In genomic region chr11:70214856-70215209, GRCm38 (mm10) we compare ENCODE assay signal across 8 mouse cellular contexts. TPM values are rescaled to one million over a fixed set of nuclear protein-coding genes. Genes with fewer than 3 reads are reported as not detected.
DNase-seq lines count a peak whose midpoint lies in the region; ATAC-seq and TF ChIP-seq lines count a peak whose summit lies in the region.

No protein-coding gene starts in this region.

- WGBS in forebrain, embryonic 10.5 days = 3% methylated on average over 18 of the region's 18 CpGs
- 2% methylated on average over 18 of the region's 18 CpGs for WGBS in forebrain, embryonic 14.5 days
- WGBS in heart, postnatal 0 days = 10% methylated on average over 18 of the region's 18 CpGs
- 6% methylated on average over 18 of the region's 18 CpGs for WGBS in liver, embryonic 16.5 days (ENCODE audit: insufficient replicate concordance)

- no peak for TF ChIP-seq EP300 in heart, postnatal 0 days (IDR thresholded peaks at IDR 0.05; ENCODE audit: low read depth)

- peak overlapping the region; percentile 52 for H3K4me3 ChIP-seq in forebrain, embryonic 10.5 days
- H3K4me3 ChIP-seq in forebrain, embryonic 14.5 days (ENCODE audit: low read depth, low read length) = no peak overlapping the region
- H3K4me3 ChIP-seq in C2C12 (ENCODE audit: insufficient read depth, poor library complexity, severe bottlenecking) = peak overlapping the region; percentile 59
- peak overlapping the region; percentile 37 for H3K4me3 ChIP-seq in heart, postnatal 0 days (ENCODE audit: low read depth, low read length)
- peak overlapping the region; percentile 36; the same call in 1 of the 2 replicates for H3K4me3 ChIP-seq in liver, embryonic 16.5 days (ENCODE audit: low read depth, low read length)

- no peak for DNase-seq in forebrain, embryonic 10.5 days (ENCODE audit: extremely low spot score, low spot score)
- no peak for DNase-seq in forebrain, embryonic 14.5 days (ENCODE audit: low spot score)
- no peak for DNase-seq in heart, postnatal 0 days (ENCODE audit: low spot score)
- DNase-seq in right cerebral cortex, adult 2 months (ENCODE audit: low spot score in 2 of 2) = no peak
- no peak for DNase-seq in layer of hippocampus, adult 9-10 months (ENCODE audit: low spot score)

- peak overlapping the region; percentile 75 for H3ac ChIP-seq in C2C12 (ENCODE audit: control insufficient read depth, insufficient read length, low read depth)

- peaks cover 23% of the 10 kb centered on the region for H3K36me3 ChIP-seq in forebrain, embryonic 10.5 days (replicated peaks)
- H3K36me3 ChIP-seq in forebrain, embryonic 14.5 days (ENCODE audit: control insufficient read depth, insufficient read depth, low read length) = peaks cover 18% of the 10 kb centered on the region
- H3K36me3 ChIP-seq in C2C12 (ENCODE audit: control insufficient read depth, insufficient read depth) = peaks cover 30% of the 10 kb centered on the region
- no peaks in the 10 kb centered on the region for H3K36me3 ChIP-seq in heart, postnatal 0 days (replicated peaks; ENCODE audit: control insufficient read depth, insufficient read depth, low read length)
- no peaks in the 10 kb centered on the region for H3K36me3 ChIP-seq in liver, embryonic 16.5 days (ENCODE audit: control insufficient read depth, insufficient read depth)

- H3K27me3 ChIP-seq in forebrain, embryonic 10.5 days (ENCODE audit: poor library complexity, severe bottlenecking) = peaks cover 82% of the 10 kb centered on the region
- H3K27me3 ChIP-seq in forebrain, embryonic 14.5 days (replicated peaks; ENCODE audit: control insufficient read depth, insufficient read depth, low read length) = peaks cover 39% of the 10 kb centered on the region
- H3K27me3 ChIP-seq in C2C12 (ENCODE audit: control insufficient read depth, insufficient read depth, insufficient read length) = no peaks in the 10 kb centered on the region
- peaks cover 52% of the 10 kb centered on the region for H3K27me3 ChIP-seq in heart, postnatal 0 days (ENCODE audit: control insufficient read depth, insufficient read depth, low read length)
- H3K27me3 ChIP-seq in liver, embryonic 16.5 days (ENCODE audit: control insufficient read depth, insufficient read depth, low read depth, low read length) = peaks cover 44% of the 10 kb centered on the region

- peaks cover 20% of the 10 kb centered on the region for H3K79me3 ChIP-seq in C2C12 (ENCODE audit: low read depth)

- no peak overlapping the region for H3K27ac ChIP-seq in forebrain, embryonic 10.5 days
- H3K27ac ChIP-seq in forebrain, embryonic 14.5 days (ENCODE audit: low read depth, low read length) = no peak overlapping the region
- H3K27ac ChIP-seq in heart, postnatal 0 days (ENCODE audit: low read depth) = no peak overlapping the region
- H3K27ac ChIP-seq in liver, embryonic 16.5 days (ENCODE audit: low read length) = no peak overlapping the region

- H3K9me3 ChIP-seq in forebrain, embryonic 10.5 days = no peaks in the 10 kb centered on the region
- H3K9me3 ChIP-seq in forebrain, embryonic 14.5 days (replicated peaks; ENCODE audit: control insufficient read depth, low read length) = no peaks in the 10 kb centered on the region
- H3K9me3 ChIP-seq in heart, postnatal 0 days (replicated peaks; ENCODE audit: control insufficient read depth, low read length) = no peaks in the 10 kb centered on the region
- H3K9me3 ChIP-seq in liver, embryonic 16.5 days (replicated peaks; ENCODE audit: control insufficient read depth, low read length) = no peaks in the 10 kb centered on the region

- H3K4me2 ChIP-seq in forebrain, embryonic 14.5 days (ENCODE audit: low read length) = no peak overlapping the region; the same call in 1 of the 2 replicates
- H3K4me2 ChIP-seq in heart, postnatal 0 days (ENCODE audit: low read depth, low read length) = peak overlapping the region; percentile 61; the same call in 1 of the 2 replicates
- H3K4me2 ChIP-seq in liver, embryonic 16.5 days (ENCODE audit: low read depth, low read length) = peak overlapping the region; percentile 51

- ATAC-seq in forebrain, embryonic 14.5 days = no peak
- ATAC-seq in heart, postnatal 0 days (ENCODE audit: insufficient read depth, low read depth) = no peak
- ATAC-seq in liver, embryonic 16.5 days (ENCODE audit: low read depth) = no peak
- ATAC-seq in megakaryocyte, adult 5-6 weeks (ENCODE audit: poor library complexity, severe bottlenecking) = no peak

- peaks cover 67% of the 10 kb centered on the region for H3K79me2 ChIP-seq in C2C12 (ENCODE audit: control insufficient read depth, insufficient read depth)

- H3K4me1 ChIP-seq in forebrain, embryonic 10.5 days = peaks cover 44% of the 10 kb centered on the region
- H3K4me1 ChIP-seq in forebrain, embryonic 14.5 days (ENCODE audit: control insufficient read depth, insufficient read depth, low read length) = peaks cover 28% of the 10 kb centered on the region
- H3K4me1 ChIP-seq in heart, postnatal 0 days (ENCODE audit: control insufficient read depth, insufficient read depth) = 0 out of 2 replicates have a peak, but pooled peaks cover 7% of the 10 kb centered on the region
- H3K4me1 ChIP-seq in liver, embryonic 16.5 days (ENCODE audit: control insufficient read depth, low read depth, low read length) = peaks cover 10% of the 10 kb centered on the region

- no peak overlapping the region for H3K9ac ChIP-seq in forebrain, embryonic 14.5 days (ENCODE audit: low read length)
- no peak overlapping the region for H3K9ac ChIP-seq in heart, postnatal 0 days (replicated peaks; ENCODE audit: low read depth, low read length)
- no peak overlapping the region for H3K9ac ChIP-seq in liver, embryonic 16.5 days (ENCODE audit: low read depth, low read length)

- TF ChIP-seq CTCF in C2C12 (IDR thresholded peaks at IDR 0.05; ENCODE audit: control insufficient read depth, insufficient read depth, insufficient read length) = no peak
- TF ChIP-seq CTCF in heart, postnatal 0 days (IDR thresholded peaks at IDR 0.05; ENCODE audit: low read depth) = no peak

TF ChIP-seq in C2C12, 6 proteins besides CTCF, POLR2A, EP300 and RAD21:
- no peak for TF ChIP-seq MYOD1 (IDR thresholded peaks at IDR 0.05; ENCODE audit: control insufficient read depth, insufficient read length, low read depth)
- no peak for TF ChIP-seq CEBPB (IDR thresholded peaks at IDR 0.05; ENCODE audit: low read depth)
TF ChIP-seq in C2C12: peak in this region for 0.

RNA-seq across cellular contexts. Expression of gene Slc16a11, which starts 2.3 kb away (rescaled TPM):
- polyA plus RNA-seq in forebrain, embryonic 10.5 days (2016; fragmentation: Nextera tagmentation; extraction: Ambion mirVana) = 0.79 and 1.2 TPM in 2 replicates
- polyA plus RNA-seq in forebrain, embryonic 14.5 days (2014; fragmentation: Nextera tagmentation; extraction: Ambion mirVana) = 0.98 and 1.1 TPM in 2 replicates
- 145 TPM for polyA plus RNA-seq in C2C12 (2012; fragmentation: generic; extraction: Trizol)
- total RNA-seq in heart, postnatal 0 days (2014; rRNA removed; ENCODE audit: low replicate concordance) = 3.1 TPM in 1 of 2 replicates, not detected in the other
- polyA plus RNA-seq in heart, postnatal 0 days (2015; fragmentation: Nextera tagmentation; extraction: Ambion mirVana) = 0.25 and 0.58 TPM in 2 replicates
- polyA plus RNA-seq in liver, embryonic 16.5 days (2015; fragmentation: Nextera tagmentation; extraction: Ambion mirVana) = 1.1 and 1.3 TPM in 2 replicates
- total RNA-seq in megakaryocyte, adult 5-6 weeks (2015) = not detected in 2 replicates
- not detected in 2 replicates for total RNA-seq in megakaryocyte, adult 5-6 weeks (2017)

RNA-seq across cellular contexts. Expression of gene Slc16a13, which starts 6.0 kb away (rescaled TPM):
- 14.6 and 16.1 TPM in 2 replicates for polyA plus RNA-seq in forebrain, embryonic 10.5 days (2016; fragmentation: Nextera tagmentation; extraction: Ambion mirVana)
- polyA plus RNA-seq in forebrain, embryonic 14.5 days (2014; fragmentation: Nextera tagmentation; extraction: Ambion mirVana) = 9.2 and 12.9 TPM in 2 replicates
- 22.0 TPM for polyA plus RNA-seq in C2C12 (2012; fragmentation: generic; extraction: Trizol)
- 3.1 and 5.5 TPM in 2 replicates for total RNA-seq in heart, postnatal 0 days (2014; rRNA removed; ENCODE audit: low replicate concordance)
- polyA plus RNA-seq in heart, postnatal 0 days (2015; fragmentation: Nextera tagmentation; extraction: Ambion mirVana) = 4.4 and 4.5 TPM in 2 replicates
- 2.6 and 4.3 TPM in 2 replicates for polyA plus RNA-seq in liver, embryonic 16.5 days (2015; fragmentation: Nextera tagmentation; extraction: Ambion mirVana)
- 1.9 and 2.5 TPM in 2 replicates for total RNA-seq in megakaryocyte, adult 5-6 weeks (2015)
- 2.3 and 7.7 TPM in 2 replicates for total RNA-seq in megakaryocyte, adult 5-6 weeks (2017)

RNA-seq across cellular contexts. Expression of gene Bcl6b, which starts 14.8 kb away (rescaled TPM):
- 4.5 and 4.7 TPM in 2 replicates for polyA plus RNA-seq in forebrain, embryonic 10.5 days (2016; fragmentation: Nextera tagmentation; extraction: Ambion mirVana)
- 4.5 and 6.3 TPM in 2 replicates for polyA plus RNA-seq in forebrain, embryonic 14.5 days (2014; fragmentation: Nextera tagmentation; extraction: Ambion mirVana)
- 9.3 TPM for polyA plus RNA-seq in C2C12 (2012; fragmentation: generic; extraction: Trizol)
- total RNA-seq in heart, postnatal 0 days (2014; rRNA removed; ENCODE audit: low replicate concordance) = 12.8 and 44.1 TPM in 2 replicates
- 16.8 and 18.9 TPM in 2 replicates for polyA plus RNA-seq in heart, postnatal 0 days (2015; fragmentation: Nextera tagmentation; extraction: Ambion mirVana)
- polyA plus RNA-seq in liver, embryonic 16.5 days (2015; fragmentation: Nextera tagmentation; extraction: Ambion mirVana) = 2.1 and 2.3 TPM in 2 replicates
- total RNA-seq in megakaryocyte, adult 5-6 weeks (2015) = 0.04 and 0.27 TPM in 2 replicates
- not detected in 2 replicates for total RNA-seq in megakaryocyte, adult 5-6 weeks (2017)

RNA-seq across cellular contexts. Expression of gene 0610010K14Rik, which starts 22.9 kb away (rescaled TPM):
- 227 TPM in 2 replicates for polyA plus RNA-seq in forebrain, embryonic 10.5 days (2016; fragmentation: Nextera tagmentation; extraction: Ambion mirVana)
- polyA plus RNA-seq in forebrain, embryonic 14.5 days (2014; fragmentation: Nextera tagmentation; extraction: Ambion mirVana) = 202 and 245 TPM in 2 replicates
- polyA plus RNA-seq in C2C12 (2012; fragmentation: generic; extraction: Trizol) = 91.7 TPM
- 47.7 and 60.5 TPM in 2 replicates for total RNA-seq in heart, postnatal 0 days (2014; rRNA removed; ENCODE audit: low replicate concordance)
- 96.5 and 102 TPM in 2 replicates for polyA plus RNA-seq in heart, postnatal 0 days (2015; fragmentation: Nextera tagmentation; extraction: Ambion mirVana)
- polyA plus RNA-seq in liver, embryonic 16.5 days (2015; fragmentation: Nextera tagmentation; extraction: Ambion mirVana) = 53.9 and 54.5 TPM in 2 replicates
- total RNA-seq in megakaryocyte, adult 5-6 weeks (2015) = 74.4 and 77.6 TPM in 2 replicates
- total RNA-seq in megakaryocyte, adult 5-6 weeks (2017) = 25.6 and 31.5 TPM in 2 replicates

RNA-seq across cellular contexts. Expression of gene Gm21988, which starts 24.8 kb away (rescaled TPM):
- polyA plus RNA-seq in forebrain, embryonic 10.5 days (2016; fragmentation: Nextera tagmentation; extraction: Ambion mirVana) = 7.9 and 10.1 TPM in 2 replicates
- polyA plus RNA-seq in forebrain, embryonic 14.5 days (2014; fragmentation: Nextera tagmentation; extraction: Ambion mirVana) = 11.1 and 11.9 TPM in 2 replicates
- 10.8 TPM for polyA plus RNA-seq in C2C12 (2012; fragmentation: generic; extraction: Trizol)
- 6.8 and 15.2 TPM in 2 replicates for total RNA-seq in heart, postnatal 0 days (2014; rRNA removed; ENCODE audit: low replicate concordance)
- polyA plus RNA-seq in heart, postnatal 0 days (2015; fragmentation: Nextera tagmentation; extraction: Ambion mirVana) = 7.5 and 8.6 TPM in 2 replicates
- polyA plus RNA-seq in liver, embryonic 16.5 days (2015; fragmentation: Nextera tagmentation; extraction: Ambion mirVana) = 3.4 and 4.3 TPM in 2 replicates
- total RNA-seq in megakaryocyte, adult 5-6 weeks (2015) = 4.0 and 5.2 TPM in 2 replicates
- 0.11 and 4.3 TPM in 2 replicates for total RNA-seq in megakaryocyte, adult 5-6 weeks (2017)

Comparison
In these comparisons a context has a peak if more than half of its experiments do, and no peak if none do; other contexts are left out.
1. RNA of gene Slc16a11, which starts 2.3 kb away (polyA plus RNA-seq): 145 TPM in C2C12 (single experiment); 0.79 to 1.2 TPM in forebrain, embryonic 10.5 days, 1.1 to 1.3 TPM in liver, embryonic 16.5 days, 0.98 to 1.1 TPM in forebrain, embryonic 14.5 days and 0.25 to 0.58 TPM in heart, postnatal 0 days; every median in the first group is over 10 times any median in the second.